Mouse (Mus musculus): ENCODE results near the gene Ccdc194. TPM values are rescaled to one million over a fixed set of nuclear protein-coding genes. Genes with fewer than 3 reads are reported as not detected.
A peak's percentile ranks its signal among the peaks of the same experiment; 100 is the strongest.

Gene Ccdc194
- polyA plus RNA-seq, 1 experiment from 2014 or later = 0.24 TPM

- Histone ChIP-seq H3K4me2 (replicated peaks) (no peak overlapping the region), H3K9me3 (no peaks in the 10 kb centered on the region), H3K9ac (no peak overlapping the region), H3K27ac (no peak overlapping the region), H3K4me1 (peaks cover 21% of the 10 kb centered on the region), H3K27me3 (replicated peaks) (0 out of 2 replicates have a peak, but pooled peaks cover 4% of the 10 kb centered on the region), H3K4me3 (no peak overlapping the region), H3K36me3 (no peaks in the 10 kb centered on the region)
- no peak for ATAC-seq (ENCODE audit: low FRiP score, low read depth)
- WGBS = 40% methylated on average over 16 of the region's 16 CpGs
Observed at GRCm38 (mm10) chr8:71498816-71499690, 26.5 kb downstream of the Ccdc194 start.

GRCm38 (mm10) chr8:71497881-71498501 is 27.5 kb downstream of the Ccdc194 start:
- H3K9ac ChIP-seq = no peak overlapping the region
- WGBS = 28% methylated on average over 15 of the region's 15 CpGs
- no peak overlapping the region for H3K4me2 ChIP-seq (replicated peaks)
- H3K27ac ChIP-seq = no peak overlapping the region
- H3K4me3 ChIP-seq = no peak overlapping the region
- H3K9me3 ChIP-seq = no peaks in the 10 kb centered on the region
- peaks cover 21% of the 10 kb centered on the region for H3K4me1 ChIP-seq
- H3K27me3 ChIP-seq (replicated peaks) = 0 out of 2 replicates have a peak, but pooled peaks cover 4% of the 10 kb centered on the region
- ATAC-seq (ENCODE audit: low FRiP score, low read depth) = no peak
- H3K36me3 ChIP-seq = peaks cover 3% of the 10 kb centered on the region; the same call in 1 of the 2 replicates

GRCm38 (mm10) chr8:71497077-71497645 is 28.4 kb downstream of the Ccdc194 start:
- ATAC-seq (ENCODE audit: low FRiP score, low read depth) = no peak
- Histone ChIP-seq H3K27ac (no peak overlapping the region), H3K9ac (0 out of 2 replicates have a peak overlapping the region, but pooled peaks have one; percentile 8), H3K4me2 (replicated peaks) (no peak overlapping the region), H3K36me3 (peaks cover 11% of the 10 kb centered on the region), H3K27me3 (replicated peaks) (0 out of 2 replicates have a peak, but pooled peaks cover 4% of the 10 kb centered on the region), H3K9me3 (no peaks in the 10 kb centered on the region), H3K4me3 (no peak overlapping the region), H3K4me1 (peaks cover 21% of the 10 kb centered on the region)
- 90% methylated on average over 1 of the region's 1 CpGs for WGBS

DNA sequence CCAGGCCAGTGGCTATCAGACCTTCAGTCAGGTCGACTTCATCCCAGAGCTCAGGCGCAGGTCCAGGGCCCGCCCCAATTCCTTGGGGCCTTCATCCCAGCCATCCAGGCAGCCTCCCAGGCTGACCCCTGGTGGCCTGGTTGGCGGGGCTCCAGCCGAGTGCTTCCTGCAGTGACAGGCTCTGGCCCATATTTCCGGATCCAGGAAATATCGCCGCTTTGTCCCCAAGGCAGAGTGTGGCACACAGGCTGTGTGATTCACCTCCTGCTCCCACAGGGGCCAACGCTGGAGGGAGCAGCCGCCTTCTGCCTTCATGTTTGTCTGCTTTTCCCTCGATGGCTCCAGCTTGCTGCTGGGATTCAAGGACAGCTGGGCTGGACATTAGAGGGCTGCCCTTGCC is 29.0 kb downstream of the Ccdc194 start:
- Histone ChIP-seq H3K4me2 (replicated peaks) (no peak overlapping the region), H3K4me1 (peaks cover 21% of the 10 kb centered on the region), H3K36me3 (peaks cover 18% of the 10 kb centered on the region), H3K27me3 (replicated peaks) (0 out of 2 replicates have a peak, but pooled peaks cover 4% of the 10 kb centered on the region), H3K4me3 (no peak overlapping the region), H3K27ac (no peak overlapping the region), H3K9ac (no peak overlapping the region), H3K9me3 (no peaks in the 10 kb centered on the region)
- WGBS = 47% methylated on average over 11 of the region's 11 CpGs
- ATAC-seq (ENCODE audit: low FRiP score, low read depth) = no peak

- ATAC-seq (ENCODE audit: low FRiP score, low read depth) = no peak
- Histone ChIP-seq H3K4me1 (peaks cover 21% of the 10 kb centered on the region), H3K4me2 (replicated peaks) (no peak overlapping the region), H3K27me3 (replicated peaks) (0 out of 2 replicates have a peak, but pooled peaks cover 4% of the 10 kb centered on the region), H3K27ac (no peak overlapping the region), H3K4me3 (no peak overlapping the region), H3K36me3 (peaks cover 25% of the 10 kb centered on the region), H3K9me3 (no peaks in the 10 kb centered on the region), H3K9ac (no peak overlapping the region)
- whole genome bisulfite sequencing = 92% methylated on average over 5 of the region's 5 CpGs
Observed at GRCm38 (mm10) chr8:71495811-71496210, 29.7 kb downstream of the Ccdc194 start.

DNA sequence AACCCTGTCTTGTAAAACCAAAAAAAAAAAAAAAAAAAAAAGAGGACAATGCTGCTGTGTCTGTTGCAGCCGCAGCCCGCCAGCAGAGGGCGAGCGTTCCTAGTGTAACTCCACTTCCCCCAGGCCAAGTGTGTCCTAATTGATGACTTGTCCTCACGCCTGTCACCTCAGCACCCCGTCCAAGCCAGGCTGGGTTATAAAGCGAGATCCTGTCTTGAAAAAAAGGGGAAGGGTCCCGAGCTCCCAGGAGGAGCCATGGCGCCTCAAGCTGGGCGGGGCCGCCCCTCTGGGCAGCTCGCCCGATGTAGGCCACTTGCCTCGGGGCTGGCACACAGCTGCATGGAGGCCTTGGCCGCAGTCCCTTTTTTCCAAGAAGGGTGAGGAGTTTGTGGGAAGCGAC is 30.5 kb downstream of the Ccdc194 start:
- H3K36me3 ChIP-seq = peaks cover 25% of the 10 kb centered on the region
- H3K27me3 ChIP-seq (replicated peaks) = 0 out of 2 replicates have a peak, but pooled peaks cover 4% of the 10 kb centered on the region
- H3K27ac ChIP-seq = no peak overlapping the region
- no peaks in the 10 kb centered on the region for H3K9me3 ChIP-seq
- peak; percentile 67 for ATAC-seq (ENCODE audit: low FRiP score, low read depth)
- H3K4me2 ChIP-seq (replicated peaks) = peak overlapping the region; percentile 32
- H3K4me1 ChIP-seq = peaks cover 21% of the 10 kb centered on the region
- H3K9ac ChIP-seq = no peak overlapping the region
- 21% methylated on average over 16 of the region's 16 CpGs for WGBS
- H3K4me3 ChIP-seq = no peak overlapping the region

- peaks cover 37% of the 10 kb centered on the region for H3K36me3 ChIP-seq
- no peaks in the 10 kb centered on the region for H3K27me3 ChIP-seq (replicated peaks)
- ATAC-seq (ENCODE audit: low FRiP score, low read depth) = peak; percentile 84
- peaks cover 33% of the 10 kb centered on the region for H3K4me1 ChIP-seq
- H3K4me2 ChIP-seq (replicated peaks) = peak overlapping the region; percentile 100
- H3K27ac ChIP-seq = 0 out of 2 replicates have a peak overlapping the region, but pooled peaks have one; percentile 57
- WGBS = 0% methylated on average over 22 of the region's 22 CpGs
- H3K4me3 ChIP-seq = peak overlapping the region; percentile 82
- no peaks in the 10 kb centered on the region for H3K9me3 ChIP-seq
- H3K9ac ChIP-seq = peak overlapping the region; percentile 85
Observed at GRCm38 (mm10) chr8:71488454-71488853, 37.1 kb downstream of the Ccdc194 start.

- H3K27me3 ChIP-seq (replicated peaks) = no peaks in the 10 kb centered on the region
- H3K36me3 ChIP-seq = peaks cover 38% of the 10 kb centered on the region
- WGBS = under 1% methylated on average over 33 of the region's 33 CpGs
- peaks cover 33% of the 10 kb centered on the region for H3K4me1 ChIP-seq
- peak within 1 kb of the TSS; percentile 100 for H3K4me2 ChIP-seq (replicated peaks)
- peak; percentile 25 for ATAC-seq (ENCODE audit: low FRiP score, low read depth)
- peak within 1 kb of the TSS; percentile 82 for H3K4me3 ChIP-seq
- H3K9me3 ChIP-seq = no peaks in the 10 kb centered on the region
- H3K27ac ChIP-seq = peak within 1 kb of the TSS; percentile 57
- peak within 1 kb of the TSS; percentile 85 for H3K9ac ChIP-seq
Observed at GRCm38 (mm10) chr8:71487691-71488445, 37.6 kb downstream of the Ccdc194 start, which contains the start of gene Gtpbp3. Gene Gtpbp3, plus strand, starts transcription at chr8:71488103.

DNA sequence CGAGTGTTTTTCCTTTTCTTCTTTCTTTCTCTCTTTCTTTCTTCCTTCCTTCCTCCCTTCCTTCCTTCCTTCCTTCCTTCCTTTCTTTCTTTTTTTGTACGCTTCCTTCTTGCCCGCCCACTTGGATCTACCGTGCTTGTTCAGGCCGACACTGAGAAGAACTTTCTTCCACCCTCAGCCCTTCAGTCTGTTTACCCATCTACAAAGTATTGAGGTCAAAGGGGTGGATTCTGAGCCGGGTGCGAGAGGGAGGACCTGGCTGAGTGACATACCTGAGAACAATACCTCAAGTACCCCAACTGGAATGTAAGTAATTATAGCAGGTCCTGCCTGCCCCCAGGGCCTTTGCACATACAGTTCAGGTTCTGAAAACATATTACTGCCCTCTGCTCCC is 39.4 kb downstream of the Ccdc194 start:
- 27% methylated on average over 7 of the region's 7 CpGs for WGBS
- H3K36me3 ChIP-seq = peaks cover 37% of the 10 kb centered on the region
- H3K4me2 ChIP-seq (replicated peaks) = peak overlapping the region; percentile 76
- no peaks in the 10 kb centered on the region for H3K9me3 ChIP-seq
- no peak for ATAC-seq (ENCODE audit: low FRiP score, low read depth)
- peaks cover 37% of the 10 kb centered on the region for H3K4me1 ChIP-seq
- H3K9ac ChIP-seq = peak overlapping the region; percentile 29; the same call in 1 of the 2 replicates
- peak overlapping the region; percentile 87 for H3K4me3 ChIP-seq
- no peaks in the 10 kb centered on the region for H3K27me3 ChIP-seq (replicated peaks)
- H3K27ac ChIP-seq = no peak overlapping the region

- Histone ChIP-seq H3K36me3 (peaks cover 41% of the 10 kb centered on the region), H3K4me3 (peak within 1 kb of the TSS; percentile 87), H3K27me3 (replicated peaks) (no peaks in the 10 kb centered on the region), H3K27ac (peak within 1 kb of the TSS; percentile 57; the same call in 1 of the 2 replicates), H3K4me2 (replicated peaks) (peak within 1 kb of the TSS; percentile 76), H3K9ac (peak within 1 kb of the TSS; percentile 97), H3K4me1 (peaks cover 40% of the 10 kb centered on the region), H3K9me3 (no peaks in the 10 kb centered on the region)
- ATAC-seq (ENCODE audit: low FRiP score, low read depth) = peak; percentile 68
- WGBS = 5% methylated on average over 58 of the region's 58 CpGs
Observed at GRCm38 (mm10) chr8:71485142-71486135, 40.1 kb downstream of the Ccdc194 start, which contains the start of gene Ano8. Gene Ano8, minus strand, starts transcription at chr8:71485963.

Data from neural tube, embryonic 12.5 days (tissue).